Mouse (Mus musculus) spleen, adult 2 months (tissue): Measurements from ENCODE around the gene Rassf7.

Experiments
- CTCF ChIP-seq: fragments of 200-500 bp; IDR thresholded peaks from 2 replicates; pipeline ENCODE4 v1.5.1; 2011; ENCODE audit warnings: mild to moderate bottlenecking, inconsistent platforms; ENCODE audit not compliant: insufficient read depth, insufficient read length, insufficient replicate concordance; ENCODE audit errors: extremely low read depth
- POLR2A ChIP-seq: fragments of 200-500 bp; IDR thresholded peaks from 2 replicates; pipeline ENCODE4 v1.6.1; 2011; ENCODE audit warnings: low read depth, low read length, inconsistent platforms

- TF ChIP-seq CTCF (no peak), POLR2A (no peak)
Observed at GRCm38 (mm10) chr7:141265411-141265738, 49.7 kb downstream of the Rassf7 start.
